Mouse (Mus musculus) heart, embryonic 16.5 days (tissue): ENCODE measurements around the gene Tmem200a. TPM values are rescaled to one million over a fixed set of nuclear protein-coding genes. Genes with fewer than 3 reads are reported as not detected.

Experiments
- ATAC-seq: fragments of 200-750 bp; cut with Nextera tagmentation; replicated peaks from 2 replicates; pipeline ENCODE4 v1.8.0; 2017; ENCODE audit warnings: moderate number of reproducible peaks; ENCODE audit not compliant: insufficient read depth, low FRiP score; ENCODE audit errors: extremely low read depth
- H3K27ac ChIP-seq: fragments of 300-500 bp; sonication (generic); 2 replicates; pipeline ENCODE4 v1.5.1; 2014; ENCODE audit warnings: mild to moderate bottlenecking, low read length, control low read depth, moderate library complexity
- H3K27me3 ChIP-seq: fragments of 300-500 bp; sonication (generic); 2 replicates; pipeline ENCODE4 v1.6.1; 2014; ENCODE audit warnings: low read length, mixed read lengths; ENCODE audit not compliant: control insufficient read depth, insufficient read depth
- H3K36me3 ChIP-seq: fragments of 300-500 bp; sonication (generic); 2 replicates; pipeline ENCODE4 v1.6.1; 2014; ENCODE audit not compliant: control insufficient read depth, insufficient read depth
- H3K4me1 ChIP-seq: fragments of 300-500 bp; sonication (generic); 2 replicates; pipeline ENCODE4 v1.6.1; 2014; ENCODE audit warnings: low read length, mixed read lengths; ENCODE audit not compliant: control insufficient read depth, insufficient read depth
- H3K4me2 ChIP-seq: fragments of 300-500 bp; sonication (generic); 2 replicates; pipeline ENCODE4 v1.6.1; 2014; ENCODE audit warnings: low read depth, mild to moderate bottlenecking, control low read depth, low read length
- H3K4me3 ChIP-seq: fragments of 300-500 bp; sonication (generic); 2 replicates; pipeline ENCODE4 v1.5.1; 2014; ENCODE audit warnings: mild to moderate bottlenecking, control low read depth, low read length
- H3K9ac ChIP-seq: fragments of 300-500 bp; sonication (generic); 2 replicates; pipeline ENCODE4 v1.6.1; 2014; ENCODE audit warnings: low read length, control low read depth
- H3K9me3 ChIP-seq: fragments of 300-500 bp; sonication (generic); replicated peaks from 2 replicates; pipeline ENCODE4 v1.6.1; 2016; ENCODE audit warnings: low read length; ENCODE audit not compliant: control insufficient read depth
- WGBS: fragments of 180-500 bp; shearing (Covaris S2); extraction: QIAGEN DNeasy Blood & Tissue Kit; methylation state at CpG from one replicate; pipeline ENCODE4 v1.1.7; 2014; 5-methylcytosine and 5-hydroxymethylcytosine counted together
- polyA plus RNA-seq: library from polyadenylated mRNA; unstranded; fragments of >200 nt; fragmentation: Nextera tagmentation; extraction: Ambion mirVana; gene quantifications from 2 replicates; pipeline ENCODE4 v1.2.1, GENCODE M21; 2015

The Tmem200a gene
- polyA plus RNA-seq = 0.63 and 1.1 TPM in 2 replicates

GRCm38 (mm10) chr10:26078521-26079142 lies at the start of gene Tmem200a:
TSS of gene Tmem200a (minus strand) at chr10:26079052.
- Histone ChIP-seq H3K4me1 (no peaks in the 10 kb centered on the region; the same call in 1 of the 2 replicates), H3K27ac (no peak within 1 kb of the TSS), H3K27me3 (peaks cover 17% of the 10 kb centered on the region), H3K4me2 (peak within 1 kb of the TSS; percentile 94), H3K9ac (peak within 1 kb of the TSS; percentile 57), H3K9me3 (no peaks in the 10 kb centered on the region), H3K36me3 (no peaks in the 10 kb centered on the region), H3K4me3 (peak within 1 kb of the TSS; percentile 61)
- under 1% methylated on average over 46 of the region's 46 CpGs for WGBS
- ATAC-seq = no peak; the same call in 1 of the 2 replicates

- H3K4me1 ChIP-seq = no peaks in the 10 kb centered on the region
- H3K36me3 ChIP-seq = no peaks in the 10 kb centered on the region
- H3K9ac ChIP-seq = no peak overlapping the region
- H3K4me3 ChIP-seq = no peak overlapping the region
- H3K4me2 ChIP-seq = no peak overlapping the region
- H3K27ac ChIP-seq = no peak overlapping the region
- 48% methylated on average over 1 of the region's 1 CpGs for WGBS
- H3K9me3 ChIP-seq = no peaks in the 10 kb centered on the region
- no peaks in the 10 kb centered on the region for H3K27me3 ChIP-seq
- ATAC-seq = no peak
Measured at GRCm38 (mm10) chr10:26119822-26120183, 41.0 kb upstream of the Tmem200a start.

GRCm38 (mm10) chr10:26119067-26119821 lies 40.4 kb upstream of the Tmem200a start:
- no peak for ATAC-seq
- no peak overlapping the region for H3K9ac ChIP-seq
- no peaks in the 10 kb centered on the region for H3K27me3 ChIP-seq
- H3K4me1 ChIP-seq = no peaks in the 10 kb centered on the region
- no peak overlapping the region for H3K27ac ChIP-seq
- H3K4me2 ChIP-seq = no peak overlapping the region
- no peaks in the 10 kb centered on the region for H3K36me3 ChIP-seq
- no peaks in the 10 kb centered on the region for H3K9me3 ChIP-seq
- WGBS = 70% methylated on average over 6 of the region's 6 CpGs
- no peak overlapping the region for H3K4me3 ChIP-seq

GRCm38 (mm10) chr10:26114409-26114808 lies 35.6 kb upstream of the Tmem200a start:
- 72% methylated on average over 4 of the region's 4 CpGs for WGBS
- no peak overlapping the region for H3K4me2 ChIP-seq
- no peaks in the 10 kb centered on the region for H3K4me1 ChIP-seq
- no peak for ATAC-seq
- H3K9ac ChIP-seq = no peak overlapping the region
- H3K36me3 ChIP-seq = no peaks in the 10 kb centered on the region
- H3K9me3 ChIP-seq = no peaks in the 10 kb centered on the region
- H3K4me3 ChIP-seq = no peak overlapping the region
- H3K27ac ChIP-seq = no peak overlapping the region
- H3K27me3 ChIP-seq = no peaks in the 10 kb centered on the region

GRCm38 (mm10) chr10:26103330-26103982 lies 24.6 kb upstream of the Tmem200a start:
- Histone ChIP-seq H3K27ac (no peak overlapping the region), H3K27me3 (no peaks in the 10 kb centered on the region), H3K4me3 (no peak overlapping the region), H3K4me1 (no peaks in the 10 kb centered on the region), H3K9ac (no peak overlapping the region), H3K4me2 (no peak overlapping the region), H3K9me3 (no peaks in the 10 kb centered on the region), H3K36me3 (no peaks in the 10 kb centered on the region)
- no peak for ATAC-seq
- WGBS = 70% methylated on average over 3 of the region's 3 CpGs

GRCm38 (mm10) chr10:26082081-26082480 lies 3.2 kb upstream of the Tmem200a start:
- no peaks in the 10 kb centered on the region for H3K36me3 ChIP-seq
- H3K9me3 ChIP-seq = no peaks in the 10 kb centered on the region
- peaks cover 14% of the 10 kb centered on the region for H3K27me3 ChIP-seq
- H3K9ac ChIP-seq = no peak overlapping the region
- no peaks in the 10 kb centered on the region; the same call in 1 of the 2 replicates for H3K4me1 ChIP-seq
- no peak overlapping the region for H3K27ac ChIP-seq
- no peak overlapping the region for H3K4me2 ChIP-seq
- 57% methylated on average over 4 of the region's 4 CpGs for WGBS
- no peak for ATAC-seq
- H3K4me3 ChIP-seq = no peak overlapping the region

- Histone ChIP-seq H3K4me3 (no peak overlapping the region), H3K27me3 (peaks cover 17% of the 10 kb centered on the region), H3K4me1 (no peaks in the 10 kb centered on the region; the same call in 1 of the 2 replicates), H3K36me3 (no peaks in the 10 kb centered on the region), H3K9ac (no peak overlapping the region), H3K4me2 (no peak overlapping the region), H3K27ac (no peak overlapping the region), H3K9me3 (no peaks in the 10 kb centered on the region)
- 67% methylated on average over 3 of the region's 3 CpGs for WGBS
- ATAC-seq = no peak
Measured at GRCm38 (mm10) chr10:26079678-26080077, 826 bp upstream of the Tmem200a start.

- H3K4me2 ChIP-seq = peak within 1 kb of the TSS; percentile 94
- H3K9ac ChIP-seq = peak within 1 kb of the TSS; percentile 57
- H3K4me3 ChIP-seq = peak within 1 kb of the TSS; percentile 61
- H3K27me3 ChIP-seq = peaks cover 17% of the 10 kb centered on the region
- H3K36me3 ChIP-seq = no peaks in the 10 kb centered on the region
- no peak within 1 kb of the TSS for H3K27ac ChIP-seq
- no peaks in the 10 kb centered on the region; the same call in 1 of the 2 replicates for H3K4me1 ChIP-seq
- 3% methylated on average over 52 of the region's 52 CpGs for WGBS
- no peak for ATAC-seq
- no peaks in the 10 kb centered on the region for H3K9me3 ChIP-seq
Measured at GRCm38 (mm10) chr10:26077671-26078481, 976 bp downstream of the Tmem200a start, which contains the start of gene Gm9767. TSS of gene Gm9767 (plus strand) at chr10:26078255.
